In genomic region chr1:192900913-192901312, GRCm38 (mm10) we compare ENCODE assay signal across 24 mouse cellular contexts. TPM values are rescaled to one million over a fixed set of nuclear protein-coding genes. Genes with fewer than 3 reads are reported as not detected.
A peak's percentile ranks its signal among the peaks of the same experiment; 100 is the strongest.
DNase-seq lines count a peak whose midpoint lies in the region; ATAC-seq and TF ChIP-seq lines count a peak whose summit lies in the region.
"Had no signal": no experiment of that assay in that cellular context is flagged by ENCODE, and none has a peak within 500 bp of the region (broad histone marks: within the 10 kb centered on the region; RNA-seq: fewer than 3 reads in every experiment).

No protein-coding gene starts in this region.

- no peak for TF ChIP-seq CTCF in kidney, adult 2 months (conservative IDR thresholded peaks at IDR 0.05; ENCODE audit: insufficient read depth, insufficient read length, low read depth, low read length)
- TF ChIP-seq CTCF in lung, adult 2 months (IDR thresholded peaks at IDR 0.05; ENCODE audit: insufficient read depth, low read length): no peak

- WGBS in kidney, embryonic 15.5 days: 22% methylated on average over 3 of the region's 3 CpGs
- WGBS in kidney, adult 2 months: 51% methylated on average over 3 of the region's 3 CpGs
- WGBS in lung, embryonic 15.5 days: 36% methylated on average over 3 of the region's 3 CpGs
- WGBS in lung, adult 2 months: 66% methylated on average over 3 of the region's 3 CpGs

- no peak overlapping the region for H3K4me2 ChIP-seq in kidney, embryonic 15.5 days
- H3K4me2 ChIP-seq in lung, embryonic 15.5 days: no peak overlapping the region
- H3K4me2 ChIP-seq: forebrain, embryonic 13.5 days; heart, embryonic 13.5 days; hindbrain, embryonic 14.5 days had no signal

- DNase-seq in heart, adult 11 months: peak; percentile 40
- DNase-seq in heart, adult 9 months (ENCODE audit: low spot score in 2 of 2): no peak
- DNase-seq in kidney, adult 2 months: no peak
- DNase-seq in kidney, postnatal 14 days: peak; percentile 11
- no peak for DNase-seq in kidney, adult 8-10 months
- DNase-seq in lung, adult 2 months: no peak
- DNase-seq: adrenal gland, postnatal 10 days; adrenal gland, postnatal 36 days; cerebellum, adult 18-20 months; cerebellum, adult 9-10 months; cerebellum, postnatal 14 days; gastrocnemius, adult 2 months; gastrocnemius, postnatal 14 days; heart, adult 18-20 months; heart, postnatal 14 days; heart, postnatal 4 days had no signal

- no peaks in the 10 kb centered on the region for H3K9me3 ChIP-seq in kidney, embryonic 15.5 days (replicated peaks)
- H3K9me3 ChIP-seq in lung, embryonic 15.5 days: no peaks in the 10 kb centered on the region
- H3K9me3 ChIP-seq: forebrain, embryonic 10.5 days; forebrain, embryonic 13.5 days; heart, embryonic 10.5 days had no signal

- ATAC-seq in kidney, embryonic 15.5 days (replicated peaks; ENCODE audit: low FRiP score): peak; percentile 80
- ATAC-seq in lung, embryonic 15.5 days (ENCODE audit: borderline replicate concordance, extremely low read depth, low FRiP score, low TSS enrichment): peak; percentile 59; the same call in 1 of the 2 replicates
- ATAC-seq: forebrain, embryonic 13.5 days; forebrain, embryonic 16.5 days had no signal

- no peak for TF ChIP-seq POLR2A in kidney, adult 2 months (IDR thresholded peaks at IDR 0.05; ENCODE audit: low read depth, low read length)
- TF ChIP-seq POLR2A in lung, adult 2 months (IDR thresholded peaks at IDR 0.05; ENCODE audit: borderline replicate concordance, extremely low read depth, low read depth, low read length): no peak

- peaks cover 8% of the 10 kb centered on the region for H3K4me1 ChIP-seq in kidney, embryonic 15.5 days
- no peaks in the 10 kb centered on the region for H3K4me1 ChIP-seq in kidney, adult 2 months (ENCODE audit: control insufficient read depth, insufficient read depth, low read length)
- H3K4me1 ChIP-seq in lung, embryonic 15.5 days: peaks cover 3% of the 10 kb centered on the region
- H3K4me1 ChIP-seq in lung, adult 2 months (ENCODE audit: control insufficient read depth, insufficient read depth, low read length): no peaks in the 10 kb centered on the region
- H3K4me1 ChIP-seq: forebrain, embryonic 13.5 days had no signal

- H3K27ac ChIP-seq in kidney, embryonic 15.5 days: peak overlapping the region; percentile 59
- H3K27ac ChIP-seq in kidney, adult 2 months (ENCODE audit: insufficient read depth, low read depth, low read length): no peak overlapping the region
- no peak overlapping the region for H3K27ac ChIP-seq in lung, embryonic 15.5 days
- H3K27ac ChIP-seq: forebrain, embryonic 10.5 days; forebrain, embryonic 13.5 days; gastrocnemius, adult 2 months; heart, embryonic 10.5 days; heart, embryonic 13.5 days; hindbrain, embryonic 14.5 days had no signal

- H3K9ac ChIP-seq in kidney, embryonic 15.5 days: no peak overlapping the region
- no peak overlapping the region for H3K9ac ChIP-seq in lung, embryonic 15.5 days
- H3K9ac ChIP-seq: forebrain, embryonic 13.5 days; heart, embryonic 13.5 days; hindbrain, embryonic 14.5 days had no signal

- no peaks in the 10 kb centered on the region for H3K27me3 ChIP-seq in kidney, embryonic 15.5 days
- no peaks in the 10 kb centered on the region for H3K27me3 ChIP-seq in kidney, adult 2 months (replicated peaks; ENCODE audit: control insufficient read depth, insufficient read depth, low read length)
- H3K27me3 ChIP-seq in lung, embryonic 15.5 days: no peaks in the 10 kb centered on the region
- H3K27me3 ChIP-seq: forebrain, embryonic 13.5 days; heart, embryonic 13.5 days had no signal

- H3K36me3 ChIP-seq in kidney, embryonic 15.5 days: no peaks in the 10 kb centered on the region
- H3K36me3 ChIP-seq in kidney, adult 2 months (ENCODE audit: control insufficient read depth, insufficient read depth, low read length): no peaks in the 10 kb centered on the region
- H3K36me3 ChIP-seq in lung, embryonic 15.5 days: no peaks in the 10 kb centered on the region
- H3K36me3 ChIP-seq: forebrain, embryonic 10.5 days; heart, embryonic 10.5 days; heart, embryonic 13.5 days had no signal

- H3K4me3 ChIP-seq in kidney, embryonic 15.5 days (replicated peaks): no peak overlapping the region
- no peak overlapping the region for H3K4me3 ChIP-seq in kidney, adult 2 months (ENCODE audit: insufficient read depth, low read depth, low read length)
- no peak overlapping the region for H3K4me3 ChIP-seq in lung, embryonic 15.5 days
- H3K4me3 ChIP-seq in lung, adult 2 months (replicated peaks; ENCODE audit: extremely low read depth, low read depth, low read length): no peak overlapping the region
- H3K4me3 ChIP-seq: forebrain, embryonic 10.5 days; forebrain, embryonic 13.5 days; gastrocnemius, adult 2 months; heart, embryonic 10.5 days; heart, embryonic 13.5 days had no signal

RNA-seq across cellular contexts. Expression of gene Sertad4, which starts 45.4 kb away (rescaled TPM):
- polyA plus RNA-seq in kidney, embryonic 15.5 days (2015; fragmentation: Nextera tagmentation; extraction: Ambion mirVana): 22.9 TPM in 2 replicates
- 1.6 and 2.6 TPM in 2 replicates for polyA plus RNA-seq in kidney, adult 2 months (2012; rRNA removed)
- polyA plus RNA-seq in lung, embryonic 15.5 days (2015; fragmentation: Nextera tagmentation; extraction: Ambion mirVana): 18.9 and 20.9 TPM in 2 replicates
- 1.3 and 1.7 TPM in 2 replicates for polyA plus RNA-seq in lung, adult 2 months (2012; rRNA removed)

Comparison
In these comparisons a context has a peak if more than half of its experiments do, and no peak if none do; other contexts are left out.
1. DNase-seq: peak in heart, adult 11 months (single experiment) and kidney, postnatal 14 days (single experiment); none in heart, adult 9 months (0 of 2), kidney, adult 2 months (single experiment), kidney, adult 8-10 months (0 of 2) and lung, adult 2 months (single experiment).